Mouse (Mus musculus) cerebral cortex, adult 2 months (tissue): ENCODE data around the gene Nlrp5.

ENCODE experiments used
- WGBS: fragments of 180-500 bp; shearing (Covaris S2); methylation state at CpG from one replicate; pipeline ENCODE4 v1.1.7; 2018; 5-methylcytosine and 5-hydroxymethylcytosine counted together

The Nlrp5 gene

GRCm38 (mm10) chr7:23385589-23385988 lies at the start of gene Nlrp5:
TSS of gene Nlrp5 (plus strand) at chr7:23385889.
- WGBS, result 72% methylated on average over 10 of the region's 10 CpGs

- 90% methylated on average over 13 of the region's 13 CpGs for WGBS
Observed at GRCm38 (mm10) chr7:23358311-23358710, 27.4 kb upstream of the Nlrp5 start.

DNA sequence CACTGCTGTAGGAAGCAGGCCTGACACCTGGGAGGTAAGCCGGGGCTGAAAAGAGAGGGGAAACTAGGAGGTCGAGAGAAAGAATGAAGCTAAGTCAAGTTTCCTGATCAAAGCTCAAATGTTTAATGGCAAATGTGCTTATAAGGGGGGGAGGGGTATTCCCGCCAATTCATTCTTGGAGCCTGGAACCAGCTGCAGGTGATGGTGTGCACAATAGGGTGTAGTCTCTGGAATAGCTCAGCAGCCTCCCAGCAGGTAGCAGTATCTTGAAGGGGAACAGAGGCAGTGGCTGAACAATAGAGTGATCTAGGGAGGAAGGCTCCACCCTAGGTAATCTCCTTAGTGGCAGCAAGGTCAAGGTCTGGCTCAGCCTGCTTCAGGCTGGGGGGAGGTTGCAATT lies 84.5 kb downstream of the Nlrp5 start:
- 69% methylated on average over 3 of the region's 3 CpGs for WGBS

DNA sequence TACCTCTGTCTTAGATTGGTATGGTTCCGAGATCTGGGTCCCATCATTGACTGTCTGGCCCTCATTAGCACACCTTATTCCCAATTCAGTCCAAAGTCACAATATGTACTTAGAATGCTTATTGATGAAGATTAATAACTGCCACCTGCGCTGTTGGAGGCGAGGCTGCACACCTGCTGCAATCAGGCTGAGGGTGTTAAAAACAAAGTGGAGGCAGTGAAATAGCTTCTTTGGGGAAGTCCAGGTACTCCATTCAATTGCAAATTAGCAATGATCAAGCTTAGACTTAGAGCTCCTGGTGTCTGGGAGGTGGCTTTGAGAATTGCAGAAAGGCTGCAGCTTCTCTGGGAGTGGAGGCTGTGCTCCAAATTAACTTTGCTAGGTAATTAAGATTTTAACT lies 85.1 kb downstream of the Nlrp5 start:
- 64% methylated on average over 3 of the region's 3 CpGs for WGBS

- WGBS, result 67% methylated on average over 2 of the region's 2 CpGs
Observed at GRCm38 (mm10) chr7:23472886-23473285, 87.2 kb downstream of the Nlrp5 start.
